Mouse (Mus musculus) G1E-ER4 (cell line): ENCODE measurements around the gene Hrk. TPM values are rescaled to one million over a fixed set of nuclear protein-coding genes. Genes with fewer than 3 reads are reported as not detected.

Experiments
- GATA1 ChIP-seq: IDR thresholded peaks from one replicate; pipeline ENCODE4 v1.8.0; 2012; ENCODE audit warnings: low read length, inconsistent platforms
- polyA plus RNA-seq: library from polyadenylated mRNA; stranded (reverse); fragments of >175 nt; gene quantifications from 2 replicates; pipeline ENCODE4 v1.2.3, GENCODE M21; 2012

The Hrk gene
- not detected in 2 replicates for polyA plus RNA-seq

DNA sequence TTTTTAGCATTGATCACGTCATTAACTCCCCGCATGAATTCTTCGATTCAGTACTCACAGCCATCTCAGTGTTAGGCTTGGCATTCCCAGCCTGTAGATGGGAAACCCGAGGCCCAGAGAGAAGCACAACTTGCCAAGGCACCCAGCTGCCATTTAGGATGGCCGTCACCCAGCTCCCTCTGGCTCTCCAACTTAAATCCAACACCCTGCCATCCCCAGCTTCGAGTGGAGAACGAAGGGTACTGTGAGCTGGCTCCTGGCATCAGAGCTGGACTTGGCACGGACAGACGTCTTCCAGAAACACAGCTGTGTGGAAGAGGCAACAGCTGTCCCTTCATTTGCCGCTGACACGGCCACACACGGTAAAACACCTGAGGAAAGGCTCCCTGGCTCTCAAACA lies at the start of gene Hrk:
Hrk (plus strand) TSS at position 68 of the 400 bp plus-strand sequence.
- TF ChIP-seq GATA1, result no peak

DNA sequence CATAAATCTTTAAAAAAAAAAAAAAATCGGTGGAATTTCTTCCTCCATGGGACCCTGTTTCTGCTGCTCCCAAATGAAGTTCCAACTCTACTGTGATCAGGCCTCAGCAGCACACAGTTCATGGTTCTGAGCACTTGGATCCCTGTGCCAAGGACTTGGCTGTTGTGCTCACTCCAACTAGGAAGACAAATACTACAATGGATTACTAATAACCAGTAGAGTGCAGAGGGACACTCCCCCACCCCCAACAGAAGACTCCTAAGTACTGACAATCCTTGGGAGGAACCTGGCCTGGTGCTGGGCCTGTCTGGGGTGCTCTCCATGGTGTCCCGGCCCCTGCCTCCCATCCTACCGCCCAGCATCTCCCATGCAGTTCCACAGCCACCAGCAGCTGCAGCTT lies 46.1 kb upstream of the Hrk start:
- TF ChIP-seq GATA1, result no peak

DNA sequence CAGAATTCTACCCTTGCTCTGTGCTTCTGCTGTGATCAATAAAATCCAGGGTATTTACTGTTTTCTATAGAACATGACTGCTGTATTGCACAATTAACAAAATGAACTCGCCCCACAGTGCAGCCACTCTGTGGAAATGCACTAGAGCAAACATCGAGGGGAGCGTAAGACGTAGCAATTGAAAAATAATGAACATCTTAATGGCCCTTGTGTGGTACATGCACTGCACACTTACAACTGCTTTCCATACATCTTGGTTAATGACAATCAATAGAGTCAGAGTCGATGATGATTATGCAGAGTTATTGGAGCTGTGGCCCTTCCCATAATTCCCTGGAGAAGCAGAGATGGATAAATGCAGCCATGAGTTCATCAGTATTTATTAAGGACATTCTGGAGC lies 45.5 kb upstream of the Hrk start:
- TF ChIP-seq GATA1, result no peak

DNA sequence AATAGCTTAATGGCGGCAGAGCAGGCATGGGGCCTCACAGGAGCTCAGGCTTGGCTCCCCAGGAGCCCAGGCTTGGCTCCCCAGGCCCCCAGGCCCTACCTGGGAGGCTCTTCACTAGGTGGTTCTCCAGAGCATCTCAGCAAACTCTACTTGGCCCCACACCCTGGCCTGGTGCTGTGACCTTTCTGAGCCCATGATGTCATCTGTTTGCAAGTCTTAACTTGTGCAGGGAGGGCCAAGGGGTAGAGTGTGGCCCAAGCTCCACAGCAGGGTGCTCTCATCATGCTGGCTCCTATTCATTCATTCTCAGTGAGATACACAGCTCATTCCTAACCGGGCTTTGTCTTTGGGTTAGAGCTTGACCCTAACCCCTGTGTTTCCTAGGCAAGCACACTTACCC lies 43.8 kb upstream of the Hrk start:
- no peak for TF ChIP-seq GATA1

DNA sequence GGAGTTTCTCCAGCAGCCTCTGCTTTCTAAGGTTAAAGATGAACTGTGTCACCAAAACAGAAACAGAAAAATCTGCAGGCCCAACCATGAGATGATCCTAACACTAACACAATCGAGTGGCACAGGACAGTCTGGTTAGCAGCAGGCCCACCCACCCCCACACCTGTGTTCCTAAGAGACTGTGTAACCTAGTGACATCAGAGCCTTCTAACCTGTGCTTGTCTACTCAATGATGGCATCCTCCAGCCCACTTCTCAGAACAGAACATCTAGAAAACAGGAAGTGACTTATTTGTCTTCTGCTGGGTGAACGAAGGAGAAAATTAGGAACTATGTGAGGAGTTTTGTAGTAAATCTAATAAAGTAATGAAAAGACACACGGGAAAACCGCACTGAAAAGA lies 42.5 kb upstream of the Hrk start:
- no peak for TF ChIP-seq GATA1

DNA sequence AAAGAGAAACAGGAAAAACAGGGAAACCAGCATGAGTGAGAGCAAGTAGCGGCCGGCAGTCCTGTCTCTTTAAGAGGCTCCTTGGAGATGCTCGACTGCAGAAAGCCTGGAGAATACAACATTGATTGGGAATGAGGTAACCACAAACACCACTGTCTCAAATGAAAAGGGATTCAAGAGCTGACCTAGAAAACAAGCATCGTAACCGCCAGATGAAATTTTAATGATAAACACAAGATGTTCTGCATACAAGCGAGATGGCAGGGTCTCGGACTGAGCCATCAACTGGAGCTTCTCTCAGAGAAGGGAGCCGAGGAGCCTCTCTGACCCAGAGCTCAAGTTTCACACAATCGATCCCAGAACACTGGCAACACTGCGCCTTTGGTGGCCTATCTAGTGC lies 41.4 kb upstream of the Hrk start:
- no peak for TF ChIP-seq GATA1

DNA sequence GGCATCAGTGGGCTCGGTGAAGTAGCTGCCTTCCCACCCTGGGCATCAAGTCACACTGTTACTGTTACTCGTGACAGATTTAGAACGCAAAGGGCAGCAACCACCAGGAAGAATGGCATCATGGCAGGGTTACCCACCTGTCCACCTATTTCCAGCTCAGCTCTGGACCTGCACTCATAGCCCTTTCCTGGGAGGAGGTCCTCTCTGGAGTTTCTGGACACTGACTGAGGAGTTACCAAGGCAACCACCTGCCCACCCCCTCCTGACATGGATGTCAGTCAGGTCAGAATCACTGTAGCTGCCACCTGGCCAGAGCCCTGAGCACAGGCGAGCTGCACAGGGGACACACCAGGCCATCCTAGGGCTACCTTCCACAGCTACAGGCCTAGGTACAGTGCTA lies 37.8 kb upstream of the Hrk start:
- no peak for TF ChIP-seq GATA1

DNA sequence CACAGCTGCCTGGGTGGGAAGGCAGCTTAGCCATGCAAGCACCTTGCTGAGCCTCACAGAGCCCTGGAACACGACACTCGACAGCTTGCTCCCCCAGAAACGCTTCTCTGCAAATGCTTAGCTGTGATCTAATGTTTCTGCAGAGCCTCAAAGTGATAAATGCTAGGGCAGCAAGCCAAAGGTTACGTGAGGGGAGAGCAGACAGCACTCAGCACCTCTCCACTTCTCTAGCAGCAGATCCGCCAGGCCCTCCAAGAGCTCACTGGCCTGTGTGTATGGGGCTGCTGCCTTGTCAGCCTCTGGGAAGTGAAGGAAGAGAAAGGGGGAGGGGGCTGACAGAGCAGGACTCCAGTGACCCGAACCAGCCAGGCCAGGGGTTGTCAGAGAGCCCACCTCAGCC lies 36.2 kb upstream of the Hrk start:
- no peak for TF ChIP-seq GATA1

DNA sequence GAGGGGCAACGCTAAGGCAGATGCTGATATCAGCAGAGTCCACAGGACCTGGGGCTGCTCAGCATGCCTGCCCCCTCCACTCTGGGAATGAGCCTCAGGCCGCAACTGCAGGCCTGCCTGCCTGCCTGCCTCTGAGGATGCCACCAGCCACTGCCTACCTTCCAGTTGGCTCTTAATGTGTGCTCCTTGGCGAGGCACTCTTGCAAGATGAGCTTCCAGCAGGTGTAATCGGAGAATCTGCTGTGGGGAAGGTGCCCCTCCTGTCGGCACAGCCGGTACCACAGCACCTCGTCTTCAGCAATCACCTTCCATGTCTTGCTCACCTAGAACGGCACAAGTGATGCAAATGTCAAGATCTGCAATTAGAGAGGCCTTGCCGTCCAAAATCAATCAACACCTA lies 35.8 kb upstream of the Hrk start:
- no peak for TF ChIP-seq GATA1

DNA sequence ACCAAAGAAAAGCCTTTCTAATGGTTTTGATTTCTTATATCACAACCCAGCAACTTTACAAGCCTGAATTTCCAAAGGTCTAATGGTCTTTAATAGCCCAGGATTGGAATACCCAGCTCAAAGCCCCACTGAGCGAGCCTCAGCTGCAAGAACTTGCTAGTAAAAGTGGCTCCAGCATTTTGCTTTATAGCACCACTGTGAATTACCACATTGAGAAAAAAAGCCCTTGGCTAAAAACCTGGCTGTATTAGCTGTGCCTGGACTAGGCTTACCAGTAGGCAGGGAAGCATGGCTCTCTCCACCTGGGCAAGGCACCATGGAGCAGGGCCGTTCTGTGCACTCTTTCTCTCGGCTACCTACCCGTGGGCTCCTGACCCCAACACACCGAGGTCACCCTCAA lies 28.1 kb upstream of the Hrk start:
- no peak for TF ChIP-seq GATA1

DNA sequence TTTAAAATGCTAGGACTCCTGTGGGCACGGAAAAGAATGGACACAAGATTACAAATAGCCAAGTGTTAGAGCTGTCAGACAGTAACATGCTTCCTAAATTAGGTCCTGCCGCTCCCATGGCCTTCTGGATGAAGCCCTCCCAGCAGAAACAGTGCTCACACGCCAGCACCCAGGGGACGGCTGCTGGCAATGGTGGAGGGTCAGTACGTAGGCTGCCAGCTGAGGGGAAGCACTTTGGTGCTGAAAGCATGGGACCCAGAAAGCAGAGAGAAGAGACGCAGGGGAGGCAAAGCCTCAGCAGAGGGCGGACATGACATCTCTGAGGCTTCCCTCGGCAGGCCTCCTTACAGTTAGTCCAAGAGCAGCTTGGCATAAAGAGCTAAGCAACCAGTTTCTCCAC lies 24.8 kb upstream of the Hrk start:
- no peak for TF ChIP-seq GATA1

DNA sequence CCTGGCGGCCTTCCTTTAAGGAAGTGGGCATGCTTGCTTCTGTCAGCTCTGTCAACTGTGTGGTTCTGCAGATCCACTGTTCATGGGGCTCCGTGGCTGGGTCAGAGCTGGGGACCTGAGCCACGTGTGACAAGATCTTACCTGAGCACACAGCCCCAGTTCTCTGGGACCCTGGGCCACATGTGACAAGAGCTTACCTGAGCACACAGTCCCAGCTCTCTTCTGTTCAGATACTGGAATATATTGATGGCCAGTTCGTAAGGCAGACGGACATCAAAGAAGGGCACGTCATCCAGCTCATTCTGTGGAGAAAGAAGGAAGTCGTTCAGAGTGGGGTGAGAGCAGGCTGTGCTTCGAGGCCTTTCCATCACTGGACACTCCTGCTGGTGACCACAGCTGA lies 22.0 kb upstream of the Hrk start:
- no peak for TF ChIP-seq GATA1

DNA sequence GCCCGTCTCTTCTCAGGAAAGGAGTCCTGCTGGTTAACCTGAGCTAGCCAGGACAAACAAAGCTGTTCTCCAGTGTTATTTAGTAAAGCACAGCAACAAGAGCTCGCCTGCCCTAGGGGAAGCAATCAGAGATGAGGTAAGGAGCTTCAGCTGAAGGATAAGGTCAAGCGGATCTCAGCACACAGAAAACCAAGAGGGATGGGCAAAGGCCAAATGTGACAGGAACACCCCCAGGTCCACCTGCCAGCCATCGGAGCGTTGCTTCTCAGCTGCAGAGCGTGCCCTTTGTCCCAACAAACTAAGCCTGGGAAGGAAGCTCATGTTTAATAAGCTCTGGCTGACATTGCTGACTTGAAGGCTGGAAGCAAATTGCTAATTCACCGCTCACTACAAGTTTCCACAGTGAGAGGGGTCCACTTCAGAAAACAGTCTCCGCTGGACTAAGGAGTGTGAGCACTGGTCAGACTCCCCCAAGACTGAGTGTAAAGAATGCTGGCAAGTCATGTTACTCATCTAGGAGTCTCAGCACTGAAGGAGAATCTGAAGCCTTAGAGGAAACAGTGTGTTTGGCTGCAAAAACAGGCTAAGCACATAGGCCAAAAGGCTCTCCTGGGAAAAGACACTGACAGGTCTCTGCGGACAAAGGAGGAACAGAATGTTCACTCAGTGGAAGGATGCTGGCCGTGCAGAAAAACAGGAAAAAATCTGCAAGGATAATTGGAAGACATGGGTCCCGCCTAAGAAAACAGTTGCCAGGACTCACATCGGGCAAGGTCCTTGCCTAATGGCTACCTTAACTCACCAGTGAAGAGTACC lies 21.0 kb upstream of the Hrk start:
- TF ChIP-seq GATA1, result no peak

DNA sequence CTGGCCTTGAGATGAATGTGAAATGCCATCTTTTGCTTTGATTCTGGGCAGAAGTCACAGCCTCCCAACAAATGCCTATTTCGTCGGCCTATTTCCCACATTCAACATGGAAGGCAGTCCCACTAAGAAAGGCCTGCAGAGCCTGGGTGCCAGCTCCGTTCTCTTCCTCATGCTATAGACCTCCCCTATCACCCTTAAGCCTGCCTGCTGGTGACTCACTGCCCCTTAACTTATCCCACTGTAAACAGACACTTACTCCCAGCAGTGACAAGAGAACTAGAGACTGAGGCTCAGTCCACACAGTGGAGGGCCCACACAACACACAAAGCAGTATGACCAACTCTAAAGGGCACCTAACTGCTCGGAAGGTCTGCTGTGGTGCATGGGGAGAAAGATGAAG lies 20.1 kb upstream of the Hrk start:
- TF ChIP-seq GATA1, result no peak

DNA sequence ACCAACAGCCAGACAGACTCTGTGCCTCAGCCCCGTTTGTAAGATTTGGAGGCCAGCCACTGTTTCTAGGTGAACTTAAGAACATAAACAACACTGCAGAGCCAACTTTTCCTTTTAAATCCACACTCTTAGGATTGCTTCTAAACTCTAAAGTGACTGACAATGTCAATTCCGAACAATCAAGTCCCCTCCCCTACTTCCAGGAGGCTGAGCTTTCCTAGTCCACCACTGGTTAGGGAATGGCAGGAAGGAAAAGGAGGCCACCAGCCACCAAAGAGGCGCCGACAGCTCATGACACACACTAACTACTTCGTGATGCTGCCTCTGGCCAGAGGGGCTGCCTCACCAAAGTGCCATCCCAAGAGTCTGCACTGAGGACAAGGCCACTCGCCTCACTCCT lies 19.7 kb upstream of the Hrk start:
- TF ChIP-seq GATA1, result no peak

DNA sequence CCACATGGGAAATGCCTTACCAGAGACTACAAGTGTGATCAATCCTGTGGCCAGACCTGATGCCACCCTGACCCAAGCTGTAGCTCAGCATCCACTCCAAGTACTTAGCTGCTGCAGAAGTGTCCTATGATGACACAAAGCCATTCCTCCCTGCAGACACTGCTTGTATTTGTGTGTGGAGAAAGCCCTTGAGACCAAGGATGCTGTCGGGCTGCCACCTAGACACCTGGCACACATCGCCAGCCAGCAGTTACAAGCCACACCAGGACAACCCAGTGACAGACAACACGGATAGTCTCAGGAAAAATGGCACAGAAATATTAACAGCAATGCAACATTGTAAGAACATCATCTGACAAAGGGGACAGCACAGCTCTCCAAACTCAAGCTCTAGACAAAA lies 19.0 kb upstream of the Hrk start:
- TF ChIP-seq GATA1, result no peak

DNA sequence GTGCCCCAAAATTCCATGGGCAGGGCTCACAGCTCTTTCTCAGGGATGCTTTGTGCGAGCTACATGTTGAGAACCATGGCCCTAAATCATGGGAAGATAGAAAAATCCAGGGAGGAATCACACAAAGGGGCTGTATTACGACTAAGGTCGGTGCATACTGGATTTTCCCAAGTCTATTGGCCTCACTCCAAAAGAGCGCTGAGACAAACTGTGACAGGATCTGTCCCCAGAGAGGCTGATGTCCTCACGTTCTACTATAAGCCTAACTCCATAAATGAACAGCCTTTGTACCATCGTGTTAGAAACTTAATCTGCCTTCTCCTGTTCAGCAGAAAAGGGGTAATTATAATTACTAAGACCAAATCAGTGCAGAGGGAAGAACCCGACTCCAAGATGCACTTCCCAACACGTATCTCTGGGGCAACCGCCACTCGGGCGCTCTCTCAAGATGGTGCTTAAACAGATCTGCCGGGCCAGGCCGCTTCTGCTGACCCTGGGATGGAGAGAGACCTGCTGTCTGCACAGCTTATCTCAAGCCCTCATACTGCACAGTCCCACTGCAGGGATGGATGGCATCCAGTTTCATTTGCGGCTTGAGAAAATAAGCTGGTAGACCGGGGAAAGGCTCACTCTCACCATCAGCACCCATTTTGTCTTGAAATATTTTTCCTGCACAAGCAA lies 18.3 kb upstream of the Hrk start:
- TF ChIP-seq GATA1, result no peak
